Mouse (Mus musculus) MEL (cell line): ENCODE results near the gene Pld5. TPM values are rescaled to one million over a fixed set of nuclear protein-coding genes. Genes with fewer than 3 reads are reported as not detected.

Experiments used
- DNase-seq: peaks from one replicate; pipeline ENCODE4 v3.0.0; 2011; ENCODE audit warnings: low read depth, low spot score
- H3K27ac ChIP-seq: 2 replicates; pipeline ENCODE4 v1.5.1; 2012; ENCODE audit warnings: low read depth, mild to moderate bottlenecking, control low read depth, low read length, moderate library complexity; ENCODE audit not compliant: control insufficient read depth
- H3K27me3 ChIP-seq, 2 experiments: fragments of 150-350 bp in 1 of 2; sonication (generic) in 1 of 2; 2 replicates each; pipeline ENCODE4 v1.6.1; 2012; ENCODE audit warnings: low read length in 2 of 2, mild to moderate bottlenecking in 2 of 2, improper control_type of control experiment in 1 of 2, moderate library complexity in 1 of 2; ENCODE audit not compliant: insufficient read depth in 2 of 2, control insufficient read depth in 1 of 2
- H3K36me3 ChIP-seq, 2 experiments: 2 replicates each; pipeline ENCODE4 v1.6.1; 2012 to 2014; ENCODE audit warnings: low read length in 2 of 2, improper control_type of control experiment in 1 of 2, inconsistent platforms in 1 of 2, mild to moderate bottlenecking in 1 of 2; ENCODE audit not compliant: insufficient read depth in 2 of 2, control insufficient read depth in 1 of 2
- H3K4me1 ChIP-seq, 2 experiments: fragments of 150-350 bp in 1 of 2; sonication (generic) in 1 of 2; 2 replicates each; pipeline ENCODE4 v1.6.1; 2012; ENCODE audit warnings: low read length in 2 of 2, improper control_type of control experiment in 1 of 2, mild to moderate bottlenecking in 1 of 2; ENCODE audit not compliant: insufficient read depth in 2 of 2, control insufficient read depth in 1 of 2
- H3K4me3 ChIP-seq, 2 experiments: fragments of 150-350 bp in 1 of 2; sonication (generic) in 1 of 2; 2 replicates each; pipeline ENCODE4 v1.5.1; 2012; ENCODE audit warnings: low read depth in 2 of 2, low read length in 2 of 2, mild to moderate bottlenecking in 2 of 2, moderate library complexity in 2 of 2, control low read depth in 1 of 2, improper control_type of control experiment in 1 of 2; ENCODE audit not compliant: control insufficient read depth in 1 of 2, insufficient read depth in 1 of 2
- H3K79me2 ChIP-seq: 2 replicates; pipeline ENCODE4 v1.6.1; 2012; ENCODE audit warnings: mild to moderate bottlenecking, low read length, moderate library complexity; ENCODE audit not compliant: control insufficient read depth, poor library complexity, insufficient read depth
- H3K9ac ChIP-seq: 2 replicates; pipeline ENCODE4 v1.6.1; 2012; ENCODE audit warnings: low read depth, mild to moderate bottlenecking, control low read depth, low read length, moderate library complexity; ENCODE audit not compliant: control insufficient read depth, poor library complexity, severe bottlenecking
- H3K9me3 ChIP-seq: fragments of 150-350 bp; sonication (generic); replicated peaks from 2 replicates; pipeline ENCODE4 v1.6.1; 2012; ENCODE audit warnings: mild to moderate bottlenecking, low read length, improper control_type of control experiment, moderate library complexity; ENCODE audit not compliant: insufficient read depth
- BHLHE40 ChIP-seq: IDR thresholded peaks from 2 replicates; pipeline ENCODE4 v1.6.1; 2012; ENCODE audit warnings: low read depth, mild to moderate bottlenecking, inconsistent platforms, low read length, improper control_type of control experiment, borderline replicate concordance
- CHD1 ChIP-seq: IDR thresholded peaks from 2 replicates; pipeline ENCODE4 v1.6.1; 2012; ENCODE audit warnings: low read depth, mild to moderate bottlenecking, inconsistent platforms, low read length, improper control_type of control experiment
- CHD2 ChIP-seq: IDR thresholded peaks from 2 replicates; pipeline ENCODE4 v1.6.1; 2011; ENCODE audit warnings: low read length, improper control_type of control experiment
- E2F4 ChIP-seq: IDR thresholded peaks from 2 replicates; pipeline ENCODE4 v1.6.1; 2011; ENCODE audit warnings: low read depth, low read length, improper control_type of control experiment, borderline replicate concordance
- EP300 ChIP-seq, 2 experiments: IDR thresholded peaks; 2 replicates each; pipeline ENCODE4 v1.6.1; 2011; ENCODE audit warnings: improper control_type of control experiment in 2 of 2, low read length in 2 of 2, low read depth in 1 of 2, mild to moderate bottlenecking in 1 of 2
- GABPA ChIP-seq: IDR thresholded peaks from 2 replicates; pipeline ENCODE4 v1.6.1; 2012; ENCODE audit warnings: low read depth, mild to moderate bottlenecking, inconsistent platforms, low read length, improper control_type of control experiment, moderate library complexity
- GATA1 ChIP-seq: IDR thresholded peaks from 2 replicates; pipeline ENCODE4 v1.6.1; 2011; ENCODE audit warnings: low read depth, low read length, improper control_type of control experiment
- JUND ChIP-seq: IDR thresholded peaks from 2 replicates; pipeline ENCODE4 v1.6.1; 2011; ENCODE audit warnings: low read depth, mild to moderate bottlenecking, improper control_type of control experiment, low read length
- KAT2A ChIP-seq: conservative IDR thresholded peaks from 2 replicates; pipeline ENCODE4 v1.6.1; 2012; ENCODE audit warnings: low read depth, low read length, improper control_type of control experiment, inconsistent platforms
- MAFK ChIP-seq: IDR thresholded peaks from 2 replicates; pipeline ENCODE4 v1.6.1; 2011; ENCODE audit warnings: low read depth, mild to moderate bottlenecking, low read length, improper control_type of control experiment, borderline replicate concordance
- MAX ChIP-seq: IDR thresholded peaks from 2 replicates; pipeline ENCODE4 v1.6.1; 2011; ENCODE audit warnings: low read length, improper control_type of control experiment
- MXI1 ChIP-seq: IDR thresholded peaks from 2 replicates; pipeline ENCODE4 v1.6.1; 2011; ENCODE audit warnings: mild to moderate bottlenecking, low read depth, low read length, improper control_type of control experiment
- MYB ChIP-seq: IDR thresholded peaks from 2 replicates; pipeline ENCODE4 v1.6.1; 2011; ENCODE audit warnings: mild to moderate bottlenecking, low read depth, low read length, improper control_type of control experiment
- NELFE ChIP-seq: IDR thresholded peaks from 2 replicates; pipeline ENCODE4 v1.6.1; 2011; ENCODE audit warnings: low read depth, low read length, improper control_type of control experiment
- NRF1 ChIP-seq: IDR thresholded peaks from 2 replicates; pipeline ENCODE4 v1.6.1; 2014; ENCODE audit warnings: low read depth, mild to moderate bottlenecking, inconsistent platforms, low read length, improper control_type of control experiment, moderate library complexity; ENCODE audit not compliant: poor library complexity, insufficient read depth, severe bottlenecking
- POLR2A ChIP-seq, 2 experiments: IDR thresholded peaks; 2 replicates each; pipeline ENCODE4 v1.6.1; 2011 to 2012; ENCODE audit warnings: low read length in 2 of 2, mild to moderate bottlenecking in 2 of 2, control low read depth in 1 of 2, improper control_type of control experiment in 1 of 2, low read depth in 1 of 2, moderate library complexity in 1 of 2; ENCODE audit not compliant: control insufficient read depth in 1 of 2, insufficient read depth in 1 of 2, poor library complexity in 1 of 2
- POLR2AphosphoS2 ChIP-seq: IDR thresholded peaks from 2 replicates; pipeline ENCODE4 v1.6.1; 2011; ENCODE audit warnings: low read length, improper control_type of control experiment
- POLR2AphosphoS5 ChIP-seq: IDR thresholded peaks from 2 replicates; pipeline ENCODE4 v1.6.1; 2012; ENCODE audit warnings: low read depth, borderline replicate concordance, mild to moderate bottlenecking, inconsistent platforms, low read length, moderate library complexity, mixed read lengths
- RAD21 ChIP-seq: IDR thresholded peaks from 2 replicates; pipeline ENCODE4 v1.6.1; 2011; ENCODE audit warnings: mild to moderate bottlenecking, low read depth, low read length, improper control_type of control experiment
- TAL1 ChIP-seq: IDR thresholded peaks from 2 replicates; pipeline ENCODE4 v1.6.1; 2012; ENCODE audit warnings: mild to moderate bottlenecking, inconsistent platforms, low read length, moderate library complexity, mixed read lengths
- TBP ChIP-seq: IDR thresholded peaks from 2 replicates; pipeline ENCODE4 v1.8.0; 2011; ENCODE audit warnings: low read depth, low read length, improper control_type of control experiment
- UBTF ChIP-seq: IDR thresholded peaks from 2 replicates; pipeline ENCODE4 v1.6.1; 2012; ENCODE audit warnings: low read depth, mild to moderate bottlenecking, inconsistent platforms, low read length, improper control_type of control experiment, moderate library complexity, borderline replicate concordance; ENCODE audit not compliant: insufficient read depth
- USF1 ChIP-seq: IDR thresholded peaks from 2 replicates; pipeline ENCODE4 v1.6.1; 2014; ENCODE audit warnings: low read depth, mild to moderate bottlenecking, inconsistent platforms, low read length, improper control_type of control experiment, moderate library complexity
- USF2 ChIP-seq, 2 experiments: IDR thresholded peaks; 2 replicates each; pipeline ENCODE4 v1.6.1; 2011 to 2012; ENCODE audit warnings: improper control_type of control experiment in 2 of 2, low read length in 2 of 2, borderline replicate concordance in 1 of 2, inconsistent platforms in 1 of 2, low read depth in 1 of 2, mild to moderate bottlenecking in 1 of 2; ENCODE audit not compliant: insufficient read depth in 1 of 2
- polyA plus RNA-seq, 2 experiments: library from polyadenylated mRNA; stranded (reverse) in 1 of 2; unstranded in 1 of 2; fragments of >175 nt in 1 of 2; fragments of >200 nt in 1 of 2; gene quantifications; 2 replicates each; pipeline versions ENCODE4 v1.2.1 to v1.2.4; 2012; ENCODE audit warnings: low replicate concordance in 2 of 2, low read depth in 1 of 2; ENCODE audit not compliant: insufficient read length in 2 of 2, insufficient read depth in 1 of 2, missing spikeins in 1 of 2
- total RNA-seq: library from RNA; depleted of rRNA; stranded (reverse); fragments of 300-350 nt; gene quantifications from 2 replicates; pipeline ENCODE4 v1.2.3, GENCODE M21; 2012

The Pld5 gene
- total and polyA plus RNA-seq, 3 experiments: 0.01 TPM; not detected in 2

- H3K36me3 ChIP-seq: no peaks in the 10 kb centered on the region
- no peak overlapping the region for H3K27ac ChIP-seq
- no peaks in the 10 kb centered on the region for H3K9me3 ChIP-seq
- no peak overlapping the region for H3K4me3 ChIP-seq
- H3K79me2 ChIP-seq: no peaks in the 10 kb centered on the region
- DNase-seq: no peak
- no peak overlapping the region for H3K9ac ChIP-seq
- TF ChIP-seq TAL1 (no peak), NRF1 (no peak), JUND (no peak), RAD21 (no peak), UBTF (no peak), E2F4 (no peak), GABPA (no peak), POLR2A (IDR thresholded peaks at IDR 0.05; ENCODE audit: control insufficient read depth in 1 of 2, insufficient read depth in 1 of 2, low read depth in 1 of 2, low read length in 2 of 2, poor library complexity in 1 of 2) (no peak), TBP (no peak), MXI1 (no peak), CHD1 (no peak)
- no peaks in the 10 kb centered on the region for H3K4me1 ChIP-seq
- no peaks in the 10 kb centered on the region; a peak in 1 of 4 replicates for H3K27me3 ChIP-seq
Measured at GRCm38 (mm10) chr1:176018523-176018922, 256.6 kb downstream of the Pld5 start.

- TF ChIP-seq KAT2A: no peak
- TF ChIP-seq CHD2: no peak
- no peak for TF ChIP-seq UBTF
- no peak for TF ChIP-seq POLR2AphosphoS2
- no peak for TF ChIP-seq GABPA
- no peak for TF ChIP-seq GATA1
- no peak for TF ChIP-seq NELFE
- no peak for TF ChIP-seq MYB
- TF ChIP-seq JUND: no peak
- TF ChIP-seq RAD21: no peak
- TF ChIP-seq USF2 (IDR thresholded peaks at IDR 0.05; ENCODE audit: borderline replicate concordance in 1 of 2, insufficient read depth in 1 of 2, low read depth in 1 of 2, low read length in 2 of 2): no peak
- no peak for TF ChIP-seq EP300 (IDR thresholded peaks at IDR 0.05; ENCODE audit: low read depth in 1 of 2, low read length in 2 of 2)
- no peak for TF ChIP-seq POLR2AphosphoS5
- no peak for TF ChIP-seq CHD1
- no peak for TF ChIP-seq NRF1
- no peak for TF ChIP-seq MAX
- no peak for TF ChIP-seq BHLHE40
- TF ChIP-seq POLR2A (IDR thresholded peaks at IDR 0.05; ENCODE audit: control insufficient read depth in 1 of 2, insufficient read depth in 1 of 2, low read depth in 1 of 2, low read length in 2 of 2, poor library complexity in 1 of 2): no peak
- TF ChIP-seq MAFK: no peak
- TF ChIP-seq USF1: no peak
- no peak overlapping the region for H3K27ac ChIP-seq
- H3K27me3 ChIP-seq: no peaks in the 10 kb centered on the region; a peak in 1 of 4 replicates
- no peak overlapping the region for H3K9ac ChIP-seq
- H3K9me3 ChIP-seq: no peaks in the 10 kb centered on the region
- H3K79me2 ChIP-seq: no peaks in the 10 kb centered on the region
- DNase-seq: no peak
- H3K4me1 ChIP-seq: no peaks in the 10 kb centered on the region
- H3K36me3 ChIP-seq: no peaks in the 10 kb centered on the region
- no peak overlapping the region for H3K4me3 ChIP-seq
Measured at GRCm38 (mm10) chr1:176016076-176016475, 259.0 kb downstream of the Pld5 start.
